Mouse (Mus musculus): ENCODE data around the gene Aktip. TPM values are rescaled to one million over a fixed set of nuclear protein-coding genes. Genes with fewer than 3 reads are reported as not detected.

Gene Aktip
- 10 to 100 TPM; 52.1 to 71.8 (median 61.8) TPM for total RNA-seq (2022)

GRCm38 (mm10) chr8:91199876-91200275, at the start of gene Aktip:
Aktip (minus strand) TSS chr8:91199976.
- no peak for DNase-seq (ENCODE audit: low spot score in 2 of 2)

GRCm38 (mm10) chr8:91245821-91246454, 46.2 kb upstream of the Aktip start:
- no peak for DNase-seq (ENCODE audit: low spot score in 2 of 2)

- no peak for DNase-seq (ENCODE audit: low spot score in 2 of 2)
Measured at GRCm38 (mm10) chr8:91242721-91243120, 42.9 kb upstream of the Aktip start.

GRCm38 (mm10) chr8:91241873-91242519, 42.2 kb upstream of the Aktip start:
- DNase-seq (ENCODE audit: low spot score in 2 of 2): no peak

DNA sequence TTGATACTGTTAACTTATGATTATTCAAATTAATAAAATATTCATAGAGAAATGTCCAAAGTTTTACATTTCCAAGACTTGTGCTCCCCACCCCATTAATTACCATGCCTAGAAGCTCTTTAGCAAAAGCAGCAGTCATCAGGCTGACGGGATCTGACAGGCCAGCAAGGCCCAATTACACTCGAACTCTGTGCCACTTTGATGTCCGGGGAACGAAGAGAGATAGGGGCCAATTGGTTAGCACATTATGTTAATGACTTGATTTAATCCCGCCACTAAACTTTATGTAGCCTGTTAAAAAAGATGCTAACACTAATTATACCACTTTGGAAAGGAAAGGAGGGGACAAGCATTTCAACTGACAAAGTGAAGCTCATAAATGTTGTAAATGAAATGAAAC, 41.6 kb upstream of the Aktip start:
- DNase-seq (ENCODE audit: low spot score in 2 of 2): no peak

DNA sequence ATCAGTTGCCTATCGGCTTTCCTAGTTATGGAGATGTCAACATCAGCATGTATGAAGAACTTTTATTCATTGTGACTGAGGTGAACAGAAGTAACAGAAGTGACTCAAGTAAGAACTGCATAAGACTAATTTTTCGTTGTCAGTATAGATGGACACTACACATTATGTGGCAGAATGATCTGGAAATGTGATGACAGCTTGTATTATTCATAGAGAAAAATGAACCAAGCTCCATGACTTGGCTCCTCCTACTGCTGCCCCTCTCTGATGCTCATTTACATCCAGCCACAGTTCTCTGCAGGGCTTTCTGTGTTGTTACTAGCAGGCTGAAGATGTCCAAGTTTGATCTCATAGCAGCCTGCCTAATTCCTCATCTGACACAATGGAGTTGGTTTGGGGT, 37.4 kb upstream of the Aktip start:
- no peak for DNase-seq (ENCODE audit: low spot score in 2 of 2)

GRCm38 (mm10) chr8:91234097-91234496, 34.3 kb upstream of the Aktip start:
- DNase-seq (ENCODE audit: low spot score in 2 of 2): no peak

- DNase-seq (ENCODE audit: low spot score in 2 of 2): no peak
Measured at GRCm38 (mm10) chr8:91227421-91227841, 27.7 kb upstream of the Aktip start.

DNA sequence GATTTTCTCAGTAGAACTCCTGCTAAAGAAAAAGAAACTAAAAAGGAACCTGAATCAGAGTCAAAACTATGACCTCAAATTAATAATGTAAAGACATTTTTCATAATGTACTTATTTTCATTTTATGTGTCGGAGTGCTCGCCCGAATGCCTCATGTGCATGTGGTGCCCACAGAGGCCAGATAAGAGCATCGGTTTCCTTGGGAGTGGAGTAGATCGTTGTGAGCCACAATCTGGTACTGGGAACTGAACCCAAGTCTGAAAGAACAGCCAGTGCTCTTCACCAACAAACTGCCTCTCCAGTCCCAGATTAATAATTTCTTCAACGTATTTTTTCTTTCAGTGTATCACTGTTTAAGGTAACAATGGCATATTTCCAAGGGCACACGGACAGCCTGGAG, 24.5 kb upstream of the Aktip start:
- no peak for DNase-seq (ENCODE audit: low spot score in 2 of 2)

GRCm38 (mm10) chr8:91221841-91222240, 22.1 kb upstream of the Aktip start:
- DNase-seq (ENCODE audit: low spot score in 2 of 2): no peak

GRCm38 (mm10) chr8:91218271-91218670, 18.5 kb upstream of the Aktip start:
- DNase-seq (ENCODE audit: low spot score in 2 of 2): no peak

- DNase-seq (ENCODE audit: low spot score in 2 of 2): no peak
Measured at GRCm38 (mm10) chr8:91217062-91217905, 17.5 kb upstream of the Aktip start.

DNA sequence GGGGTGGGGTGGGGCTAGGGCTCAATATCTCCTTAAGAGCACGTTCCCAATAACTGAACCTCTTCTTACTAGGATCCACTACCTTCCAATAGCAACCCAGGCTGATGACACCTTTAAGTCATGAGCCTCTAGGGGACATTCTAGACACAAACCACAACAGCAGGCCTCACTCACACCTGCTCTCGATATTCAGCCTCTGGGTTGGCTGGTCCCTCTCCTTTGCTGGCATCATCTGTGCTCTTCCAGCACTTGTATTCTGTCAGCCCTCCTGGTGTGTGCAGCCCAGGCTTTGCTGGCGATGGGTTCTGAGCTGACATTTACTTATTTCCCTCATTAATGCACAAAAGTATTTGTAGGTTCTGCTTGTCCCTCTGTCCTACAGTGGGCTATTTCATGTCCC, 14.5 kb upstream of the Aktip start:
- DNase-seq (ENCODE audit: low spot score in 2 of 2): no peak

DNA sequence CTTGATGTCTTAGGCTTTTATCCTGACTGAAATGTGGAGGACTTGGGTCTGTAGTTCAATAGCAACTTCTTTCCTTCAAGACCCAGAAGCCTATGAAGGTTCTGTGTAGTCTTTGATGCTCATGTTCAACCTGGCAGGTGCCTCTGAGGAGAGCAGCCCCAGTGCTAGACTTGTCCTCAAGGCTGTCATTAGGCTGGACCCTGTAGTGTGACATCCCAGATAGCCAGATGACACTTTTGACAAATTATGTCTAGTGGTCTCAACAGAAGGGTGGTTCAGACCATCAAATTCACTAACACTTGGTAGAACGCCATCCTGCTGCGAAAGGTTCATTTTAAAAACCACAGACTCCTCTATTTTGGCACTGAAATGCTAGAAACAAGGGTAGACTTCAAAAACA, 13.2 kb upstream of the Aktip start:
- no peak for DNase-seq (ENCODE audit: low spot score in 2 of 2)

GRCm38 (mm10) chr8:91209658-91210057, 9.9 kb upstream of the Aktip start:
- no peak for DNase-seq (ENCODE audit: low spot score in 2 of 2)

GRCm38 (mm10) chr8:91207676-91208075, 7.9 kb upstream of the Aktip start:
- DNase-seq (ENCODE audit: low spot score in 2 of 2): no peak

DNA sequence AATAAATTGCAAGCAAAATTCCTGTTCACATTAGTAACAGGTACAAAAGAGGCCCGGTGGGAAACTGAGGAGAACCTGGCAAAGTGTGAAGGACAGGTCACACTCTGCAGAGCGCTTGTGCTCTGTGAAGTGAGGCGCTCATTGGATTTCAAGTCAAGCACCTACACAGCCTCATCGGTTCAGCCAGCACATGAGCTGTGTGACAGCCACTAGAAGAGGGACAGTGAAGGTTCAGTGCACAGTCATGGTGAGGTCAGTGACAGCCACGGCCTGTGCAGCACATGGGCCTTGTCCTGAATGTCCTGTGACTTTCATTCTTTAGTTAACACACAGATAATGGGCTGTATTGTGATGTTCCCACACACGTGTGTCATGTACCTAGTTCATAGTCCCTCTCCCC, 6.1 kb upstream of the Aktip start:
- DNase-seq (ENCODE audit: low spot score in 2 of 2): no peak

GRCm38 (mm10) chr8:91201184-91201583, 1.4 kb upstream of the Aktip start:
- no peak for DNase-seq (ENCODE audit: low spot score in 2 of 2)

GRCm38 (mm10) chr8:91198036-91198435, 1.7 kb downstream of the Aktip start:
- no peak for DNase-seq (ENCODE audit: low spot score in 2 of 2)

DNA sequence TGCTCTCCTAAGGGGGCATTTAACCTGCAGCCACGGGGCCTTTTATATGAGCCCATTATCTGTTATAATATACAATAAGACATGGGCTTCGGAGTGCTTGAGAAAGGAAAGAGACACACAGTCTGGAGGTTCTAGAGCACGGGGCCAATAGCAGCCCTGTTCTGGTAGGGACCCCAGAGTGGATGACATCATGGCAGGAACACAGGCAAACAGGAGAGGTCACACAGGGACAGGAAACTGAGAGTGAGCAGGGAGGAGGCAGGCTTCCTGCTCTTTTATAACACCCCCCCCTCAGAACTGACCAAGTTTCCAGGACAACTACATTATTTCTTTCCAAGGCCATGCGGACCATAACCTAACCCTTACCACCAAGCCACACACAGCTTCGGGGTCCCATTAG, 2.5 kb downstream of the Aktip start:
- DNase-seq (ENCODE audit: low spot score in 2 of 2): no peak

- DNase-seq (ENCODE audit: low spot score in 2 of 2): no peak
Measured at GRCm38 (mm10) chr8:91196661-91197060, 3.1 kb downstream of the Aktip start.

GRCm38 (mm10) chr8:91194081-91194480, 5.7 kb downstream of the Aktip start:
- DNase-seq (ENCODE audit: low spot score in 2 of 2): no peak

All from gastrocnemius, adult 8-10 months (tissue).